Mouse (Mus musculus) ovary, adult 18-20 months (tissue): ENCODE measurements around the gene Neurl2.
A peak's percentile ranks its signal among the peaks of the same experiment; 100 is the strongest.
"Not testable (repeated sequence)": the region's sequence is repeated elsewhere in the genome, so short reads cannot be mapped to it uniquely, and the experiment has no call there.

Experiments
- DNase-seq: peaks from one replicate; pipeline ENCODE4 v3.0.0; 2022; ENCODE audit warnings: low spot score, mixed read lengths

Neurl2 gene

DNA sequence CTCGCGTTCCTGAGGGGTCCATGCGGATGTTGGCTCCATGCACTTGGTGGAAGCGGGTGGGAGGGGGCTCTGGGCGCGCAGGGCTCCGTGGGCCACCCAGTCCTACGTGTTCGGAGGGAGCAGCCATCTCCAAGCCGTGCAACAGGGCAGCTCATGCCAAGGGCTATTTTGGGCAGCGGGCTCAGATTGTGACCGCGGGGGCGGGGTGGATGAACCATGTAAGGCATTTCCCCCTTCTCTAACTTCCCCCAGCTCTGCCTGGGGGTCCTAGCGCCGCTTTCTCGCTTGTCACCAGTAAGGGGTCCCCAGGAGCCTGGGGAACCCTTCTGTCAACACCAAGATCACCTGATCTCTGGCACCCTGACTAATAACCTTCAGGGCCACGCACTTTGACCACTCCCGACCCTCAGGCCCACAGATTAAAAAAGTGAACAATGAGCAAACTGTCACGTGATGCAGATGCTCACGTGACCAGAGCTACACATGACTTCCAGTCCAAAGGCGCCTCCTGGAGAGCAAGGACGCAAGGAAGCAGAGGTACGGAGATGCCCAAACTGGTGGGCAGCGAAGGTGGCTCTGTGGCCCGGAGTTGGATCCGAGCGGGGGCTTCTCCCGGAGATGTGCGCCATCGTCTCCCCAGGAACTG is at the start of gene Neurl2:
Gene Neurl2, minus strand, starts transcription at position 143 of the 646 bp plus-strand sequence.
- DNase-seq, result peak; percentile 85

DNA sequence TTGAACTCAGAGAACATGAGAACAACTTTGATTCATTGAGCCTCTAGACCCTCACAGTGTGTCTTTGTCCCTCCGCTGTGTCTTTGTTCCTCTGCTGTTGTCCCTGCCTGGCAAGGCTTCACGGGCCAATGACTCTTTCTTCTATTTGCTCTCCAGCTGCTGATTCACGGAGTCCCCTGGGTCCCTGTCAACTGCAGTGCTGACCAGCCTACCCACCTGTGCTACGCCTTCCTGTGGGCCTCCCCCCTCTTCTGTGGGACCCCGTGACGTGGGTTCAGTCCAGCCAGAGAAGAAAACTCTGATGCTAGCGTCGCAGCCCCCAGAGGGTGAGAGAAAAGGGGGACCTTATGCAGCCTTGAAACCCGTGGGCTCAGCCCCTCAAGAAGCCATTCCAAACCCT is 49.4 kb upstream of the Neurl2 start:
- DNase-seq, result no peak

GRCm38 (mm10) chr2:164879568-164880277 is 46.5 kb upstream of the Neurl2 start:
- DNase-seq, result peak; percentile 91

GRCm38 (mm10) chr2:164879228-164879567 is 45.9 kb upstream of the Neurl2 start, which contains the start of gene Pcif1:
Gene Pcif1 (plus strand): TSS chr2:164879304.
- peak; percentile 82 for DNase-seq

DNA sequence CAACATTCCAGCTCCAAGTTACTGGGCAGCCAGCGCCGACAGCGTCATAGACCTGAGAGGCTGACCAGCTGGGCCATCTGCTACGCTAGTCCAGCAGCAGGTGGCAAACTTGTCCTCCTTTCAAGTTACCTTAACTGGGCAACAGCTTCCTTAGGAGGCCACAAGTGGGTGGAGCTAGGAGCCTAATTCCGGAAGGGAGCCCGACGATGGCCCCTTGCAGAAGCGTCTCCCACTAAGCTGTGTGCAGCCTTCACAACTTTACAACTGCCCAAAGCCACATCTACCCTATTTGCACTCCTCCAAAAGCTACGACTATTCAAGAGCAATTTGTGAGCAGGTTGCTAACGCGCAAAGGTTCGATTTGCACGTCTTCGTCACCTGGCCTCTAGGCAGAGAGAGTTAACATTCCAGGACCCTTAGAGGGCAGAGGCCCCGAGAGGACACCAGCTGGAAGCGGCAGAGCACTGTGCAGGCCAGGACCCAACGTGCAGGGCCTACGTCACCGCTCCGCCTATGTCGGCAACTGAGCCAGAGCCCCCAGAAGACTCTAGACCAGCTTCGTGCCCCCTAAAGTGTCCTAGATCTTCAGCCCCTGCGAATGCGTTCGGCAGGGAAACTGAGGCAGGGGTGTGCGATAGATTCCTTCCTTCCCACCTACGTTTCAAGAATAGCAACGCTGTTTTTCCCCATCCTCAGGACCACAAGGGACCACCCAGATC is 45.4 kb upstream of the Neurl2 start:
- peak; percentile 66 for DNase-seq

GRCm38 (mm10) chr2:164877376-164878215 is 44.3 kb upstream of the Neurl2 start:
- not testable (repeated sequence) for DNase-seq

DNA sequence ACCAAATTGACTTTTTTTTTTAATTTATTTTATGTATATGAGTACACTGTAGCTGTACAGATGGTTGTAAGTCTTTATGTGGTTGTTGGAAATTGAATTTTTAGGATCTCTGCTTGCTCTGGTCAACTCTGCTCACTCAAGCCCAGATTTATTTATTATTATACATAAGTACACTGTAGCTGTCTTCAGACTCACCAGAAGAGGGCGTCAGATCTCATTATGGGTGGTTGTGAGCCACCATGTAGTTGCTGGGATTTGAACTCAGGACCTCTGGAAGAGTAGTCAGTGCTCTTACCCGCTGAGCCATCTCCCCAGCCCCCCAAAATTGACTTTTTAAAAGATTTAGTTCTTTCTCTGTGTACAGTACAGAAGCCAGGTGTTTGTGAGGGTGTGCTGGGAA is 42.4 kb upstream of the Neurl2 start:
- DNase-seq, result not testable (repeated sequence)

DNA sequence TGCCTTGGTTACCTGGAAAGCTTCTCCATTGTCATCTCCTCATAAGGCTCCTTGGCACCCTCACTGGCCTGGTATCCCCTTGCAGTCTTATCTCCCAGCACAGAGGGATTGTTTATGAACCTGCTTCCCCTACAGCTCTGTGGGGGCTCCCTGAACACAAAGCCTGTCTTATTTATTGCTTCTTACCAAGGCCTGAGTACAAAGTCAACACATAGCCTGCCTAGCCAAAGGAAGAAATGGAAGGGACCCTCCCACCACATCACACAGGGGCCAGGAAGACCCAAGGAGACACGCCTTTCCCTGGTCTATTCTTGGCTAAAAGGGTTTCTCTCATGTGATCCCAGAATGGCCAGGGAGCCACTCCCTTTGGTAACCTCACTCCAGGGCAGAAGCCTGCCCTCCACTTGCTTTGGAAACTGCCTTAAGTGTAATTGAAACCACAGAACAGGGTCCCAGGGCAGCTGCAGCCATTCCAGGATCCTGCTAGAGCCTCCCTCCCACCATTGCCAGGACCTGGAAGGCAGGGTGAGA is 41.0 kb upstream of the Neurl2 start:
- DNase-seq, result no peak

DNA sequence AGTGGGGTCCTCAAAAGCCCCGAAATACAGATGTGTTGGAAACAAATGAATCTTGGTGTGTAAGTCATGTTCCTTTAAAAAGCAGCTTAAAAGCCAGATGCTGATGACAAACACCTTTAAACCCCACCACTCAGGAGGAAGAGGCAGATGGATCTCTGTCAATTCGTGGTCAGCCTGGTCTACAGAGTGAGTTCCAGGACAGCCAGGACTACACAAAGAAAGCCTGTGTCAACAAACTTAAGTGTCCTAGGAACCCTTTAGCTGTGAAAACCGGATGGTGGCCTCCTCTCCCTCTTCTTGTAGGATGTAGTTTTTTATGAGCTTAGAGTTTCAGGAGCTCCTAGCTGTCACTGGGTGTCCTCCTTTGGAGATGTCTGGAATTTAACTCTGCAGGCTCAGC is 40.4 kb upstream of the Neurl2 start:
- no peak for DNase-seq

- DNase-seq, result no peak
Measured at GRCm38 (mm10) chr2:164871602-164872303, 38.5 kb upstream of the Neurl2 start.

DNA sequence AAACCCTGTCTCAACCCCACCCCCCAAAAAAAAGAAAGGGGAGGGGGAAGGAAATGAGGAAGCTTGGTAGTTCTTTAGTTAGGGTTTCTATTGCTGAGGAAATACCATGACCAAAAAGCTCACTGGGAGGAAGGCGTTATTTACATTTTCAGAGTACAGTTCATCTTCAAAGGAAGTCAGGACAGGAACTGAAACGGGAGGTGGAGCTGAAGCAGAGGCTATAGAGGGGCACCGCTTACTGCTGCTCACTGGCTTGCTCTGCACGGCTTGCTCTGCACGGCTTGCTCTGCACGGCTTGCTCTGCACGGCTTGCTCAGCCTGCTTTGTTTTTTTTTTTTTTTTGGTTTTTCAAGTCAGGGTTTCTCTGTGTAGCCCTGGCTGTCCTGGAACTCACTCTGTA is 35.2 kb upstream of the Neurl2 start:
- no peak for DNase-seq

- DNase-seq, result no peak
Measured at GRCm38 (mm10) chr2:164867566-164867965, 34.3 kb upstream of the Neurl2 start.

DNA sequence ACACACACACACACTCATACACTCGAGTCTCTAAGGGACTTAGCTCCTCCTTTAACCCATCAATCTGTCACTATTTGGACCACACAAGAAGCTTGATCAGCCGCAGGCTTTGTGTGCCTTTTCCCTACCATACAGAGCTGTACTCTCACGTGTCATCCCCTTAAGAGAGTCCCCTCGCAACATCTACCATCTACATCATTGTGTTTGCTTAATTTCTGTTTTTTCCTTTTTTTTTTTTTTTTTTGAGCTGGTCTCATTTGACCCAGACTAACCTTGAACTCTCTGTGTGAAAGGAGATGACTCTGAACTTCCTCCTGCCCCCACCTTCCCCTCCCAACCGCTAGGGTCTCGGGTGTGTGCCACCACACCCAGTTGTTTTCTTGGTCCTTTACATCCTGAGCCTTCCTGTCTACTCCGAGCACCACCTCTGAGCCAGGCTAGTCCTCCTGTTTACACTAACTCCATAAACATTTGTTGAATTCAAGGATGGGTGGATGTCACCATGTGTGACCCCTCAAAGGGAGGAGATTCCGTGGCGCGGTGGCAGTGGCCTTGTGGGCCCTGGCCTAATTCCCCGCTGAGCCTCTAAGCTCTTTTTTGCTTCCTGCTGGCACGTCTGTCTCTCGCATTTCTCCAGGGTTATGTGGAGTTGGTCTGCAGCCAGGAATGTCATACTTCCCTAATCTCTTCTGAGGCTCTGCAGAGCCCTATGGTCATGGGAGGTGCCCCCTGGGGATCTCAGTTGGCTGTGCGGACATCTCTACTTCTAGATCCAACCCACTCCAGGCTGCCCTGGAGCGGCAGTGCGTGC is 33.7 kb upstream of the Neurl2 start:
- DNase-seq, result peak; percentile 52

DNA sequence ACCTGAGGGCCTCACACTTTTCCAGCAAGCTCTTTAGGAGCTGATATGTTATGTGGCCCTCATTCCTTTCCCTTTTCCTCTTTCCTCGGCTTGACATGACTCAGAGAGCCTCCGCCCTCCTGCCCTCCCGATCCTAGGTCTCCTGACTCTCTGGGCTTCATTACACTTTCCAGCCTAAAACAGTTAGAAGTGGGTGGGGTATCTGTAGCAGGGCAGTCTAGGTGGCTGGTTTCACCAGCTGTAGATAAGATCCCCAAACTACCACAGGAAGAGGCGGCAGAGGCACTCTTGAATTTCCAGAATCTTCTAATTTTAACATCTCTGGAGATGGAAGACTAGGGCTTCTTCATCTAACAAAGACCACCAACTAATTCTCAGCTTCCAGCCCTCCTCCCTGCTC is 31.3 kb upstream of the Neurl2 start:
- DNase-seq, result no peak

DNA sequence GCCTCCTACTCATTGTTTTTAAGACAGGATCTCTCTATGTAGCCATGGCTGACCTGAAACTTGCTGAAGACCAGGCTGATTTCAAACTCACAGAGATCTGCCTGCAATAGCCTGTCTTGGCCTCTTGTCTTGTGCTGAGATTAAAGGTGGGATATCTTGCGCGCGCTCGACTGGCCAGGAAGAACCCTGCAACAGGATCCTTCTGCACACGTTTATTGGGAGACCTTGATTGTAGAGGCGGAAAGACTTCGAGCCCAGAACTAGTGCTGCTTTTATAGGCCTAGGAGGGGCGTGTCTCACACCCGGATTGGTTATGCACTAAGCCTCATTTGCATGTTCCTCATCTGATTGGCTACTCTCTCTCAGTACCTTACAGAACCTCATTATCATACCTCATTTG is 30.2 kb upstream of the Neurl2 start:
- not testable (repeated sequence) for DNase-seq

DNA sequence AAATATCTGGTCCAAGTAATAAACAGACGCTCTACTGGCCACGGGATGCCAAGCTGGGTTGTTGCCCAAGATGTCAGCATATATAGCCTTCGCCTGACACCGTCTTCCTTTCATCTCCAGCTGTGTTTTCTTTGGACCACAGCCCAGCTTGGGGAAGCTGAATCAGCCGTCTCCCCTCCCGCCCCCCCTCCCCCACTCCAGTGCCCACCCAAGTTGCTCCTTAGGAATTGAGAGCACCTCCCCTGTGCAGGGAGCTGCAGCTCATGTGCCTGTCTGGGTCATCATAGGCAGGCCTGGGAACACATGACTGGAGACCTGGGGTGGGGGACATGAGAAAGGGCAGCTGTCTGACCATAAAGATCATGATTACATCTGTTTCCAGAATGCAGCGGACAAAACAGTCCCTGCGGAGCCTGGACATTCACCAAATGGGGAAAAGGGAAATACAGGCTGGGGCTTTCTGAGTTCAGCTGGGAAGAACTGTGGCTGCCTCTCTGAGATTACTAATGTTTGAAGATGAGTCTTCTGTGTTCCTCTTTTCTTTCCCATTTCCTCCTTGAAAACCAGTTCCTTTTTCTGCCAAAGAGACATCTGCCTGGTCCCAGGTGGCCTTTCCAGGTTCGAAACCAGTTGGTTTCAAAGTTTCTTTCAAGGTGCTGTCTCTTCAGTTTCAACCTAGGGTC is 29.1 kb upstream of the Neurl2 start:
- DNase-seq, result peak; percentile 58

GRCm38 (mm10) chr2:164861094-164861493 is 27.8 kb upstream of the Neurl2 start:
- DNase-seq, result no peak

- DNase-seq, result no peak
Measured at GRCm38 (mm10) chr2:164859640-164860432, 26.6 kb upstream of the Neurl2 start.

DNA sequence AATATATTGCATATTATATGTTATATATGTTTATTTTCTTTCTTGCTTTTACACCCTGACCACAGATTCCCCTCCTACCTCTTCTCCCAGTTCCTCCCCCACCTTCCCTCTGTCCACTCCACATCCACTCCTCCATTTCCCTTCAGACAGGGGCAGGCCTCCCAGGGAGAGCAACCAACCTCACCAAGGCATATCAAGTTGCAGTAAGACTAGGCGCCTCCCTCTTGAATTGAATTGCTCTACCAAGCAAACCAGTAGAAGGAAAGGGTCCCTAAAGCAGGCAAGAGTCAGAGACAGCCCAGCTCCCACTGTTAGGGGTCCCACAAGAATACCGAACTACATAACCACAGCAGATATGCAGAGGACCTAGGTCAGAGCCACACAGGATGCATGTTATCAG is 25.9 kb upstream of the Neurl2 start:
- no peak for DNase-seq
